Mouse (Mus musculus) 416B (cell line): Measurements from ENCODE around the gene Slc5a2.

ENCODE experiments used
- DNase-seq: peaks from one replicate; pipeline ENCODE4 v3.0.0; 2011; ENCODE audit warnings: low read depth

Gene Slc5a2

GRCm38 (mm10) chr7:128300952-128301351 lies 35.5 kb downstream of the Slc5a2 start:
- DNase-seq, result no peak

DNA sequence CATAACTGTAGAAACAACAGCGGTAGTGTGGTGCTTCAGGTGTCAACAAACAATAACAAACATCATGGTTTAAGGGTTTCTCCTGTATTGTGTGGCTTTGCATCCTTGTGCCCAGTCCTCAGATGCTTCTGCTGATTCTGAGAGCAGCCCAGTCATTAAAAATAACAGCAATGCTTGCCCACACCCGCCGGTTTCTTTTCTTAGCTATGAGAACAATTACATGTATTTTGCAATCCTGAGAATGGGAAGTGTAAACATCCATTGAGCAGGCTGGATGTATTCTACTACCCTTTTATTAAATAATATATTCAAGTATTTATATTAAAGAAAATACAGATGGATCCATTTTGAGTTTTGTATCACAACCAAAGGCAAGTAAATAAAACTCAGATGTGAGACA lies 36.7 kb downstream of the Slc5a2 start:
- DNase-seq, result no peak

- DNase-seq, result no peak
Observed at GRCm38 (mm10) chr7:128304198-128304597, 38.7 kb downstream of the Slc5a2 start.

DNA sequence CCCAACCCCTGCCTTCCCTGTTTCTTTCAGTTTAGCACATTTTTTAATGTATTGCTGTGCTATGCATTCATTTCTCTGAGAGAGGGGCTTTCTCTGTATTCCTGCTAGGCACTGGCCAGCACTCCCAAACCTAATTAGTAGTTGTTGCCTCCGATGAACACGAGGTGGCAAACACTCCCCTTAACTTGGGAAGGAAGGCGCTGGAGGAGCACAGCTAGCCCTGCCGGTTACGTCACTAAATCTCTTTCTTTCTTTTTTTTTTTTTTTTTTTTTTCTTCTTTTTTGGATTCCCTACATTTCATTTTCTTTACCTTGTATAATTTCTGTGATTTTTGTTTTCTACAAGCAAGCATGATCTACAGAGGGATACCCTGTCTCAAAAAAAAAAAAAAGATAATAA lies 39.5 kb downstream of the Slc5a2 start:
- peak; percentile 55 for DNase-seq

GRCm38 (mm10) chr7:128307851-128308250 lies 42.4 kb downstream of the Slc5a2 start:
- no peak for DNase-seq

DNA sequence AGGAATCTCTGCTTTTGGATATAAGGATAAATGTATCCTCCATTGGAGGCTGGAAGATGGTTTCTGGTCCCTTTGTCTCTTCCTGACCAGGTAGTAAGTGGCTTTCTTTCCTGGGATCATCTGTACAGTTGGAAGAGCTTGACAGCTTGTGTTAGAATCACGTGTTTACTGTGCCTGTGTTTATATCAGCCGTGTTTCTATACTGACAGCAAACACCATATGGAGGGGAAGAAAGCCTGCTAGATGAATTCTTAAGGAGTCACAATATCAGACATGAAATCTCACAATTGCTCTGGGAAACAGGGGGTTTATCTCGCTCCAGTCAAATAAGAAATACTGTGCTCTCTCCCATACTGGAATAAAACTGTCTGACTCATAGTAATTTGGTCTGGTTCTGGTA lies 43.8 kb downstream of the Slc5a2 start:
- DNase-seq, result no peak

DNA sequence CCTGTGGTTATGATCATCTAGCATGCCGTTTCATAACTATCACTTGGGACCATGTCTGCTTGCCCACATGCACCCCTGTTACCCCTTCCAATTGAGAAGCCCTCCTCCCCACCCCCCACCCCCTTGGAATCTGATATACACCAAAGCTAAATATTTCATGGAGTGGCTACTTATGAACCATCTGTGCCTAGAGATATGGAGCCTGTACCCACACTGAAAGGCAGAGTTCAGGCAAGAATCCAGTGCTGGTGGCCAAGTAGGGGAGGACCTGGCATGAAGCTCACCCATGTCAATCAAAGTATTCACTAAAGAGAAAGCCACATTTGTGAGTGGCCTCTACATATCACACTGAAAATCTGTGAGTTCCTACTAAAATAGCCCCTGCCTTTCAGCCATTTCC lies 44.3 kb downstream of the Slc5a2 start:
- DNase-seq, result no peak

DNA sequence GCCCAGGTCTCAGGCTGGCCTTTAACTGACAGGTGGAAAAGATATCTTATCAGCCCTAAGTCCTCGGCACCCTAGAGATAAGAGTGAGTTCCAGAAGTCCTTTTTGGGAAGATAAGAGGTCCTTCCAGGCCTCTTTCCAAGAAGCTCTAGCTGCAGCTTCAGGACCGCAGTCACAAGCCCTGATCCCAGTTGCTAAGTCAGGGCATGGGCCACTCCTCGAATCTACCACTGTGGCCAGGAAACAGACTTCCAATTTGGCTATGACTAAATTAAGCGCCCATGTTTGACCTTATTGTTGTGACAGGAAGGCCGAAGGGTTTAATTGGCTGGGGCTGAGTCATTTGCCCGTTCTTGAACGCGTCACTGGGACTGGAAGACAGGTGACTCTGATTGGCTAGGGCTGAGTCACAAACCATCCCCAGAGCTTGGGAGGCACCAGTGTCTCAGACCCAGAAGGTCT lies 44.8 kb downstream of the Slc5a2 start:
- DNase-seq, result peak; percentile 83

GRCm38 (mm10) chr7:128311263-128311662 lies 45.8 kb downstream of the Slc5a2 start:
- no peak for DNase-seq

DNA sequence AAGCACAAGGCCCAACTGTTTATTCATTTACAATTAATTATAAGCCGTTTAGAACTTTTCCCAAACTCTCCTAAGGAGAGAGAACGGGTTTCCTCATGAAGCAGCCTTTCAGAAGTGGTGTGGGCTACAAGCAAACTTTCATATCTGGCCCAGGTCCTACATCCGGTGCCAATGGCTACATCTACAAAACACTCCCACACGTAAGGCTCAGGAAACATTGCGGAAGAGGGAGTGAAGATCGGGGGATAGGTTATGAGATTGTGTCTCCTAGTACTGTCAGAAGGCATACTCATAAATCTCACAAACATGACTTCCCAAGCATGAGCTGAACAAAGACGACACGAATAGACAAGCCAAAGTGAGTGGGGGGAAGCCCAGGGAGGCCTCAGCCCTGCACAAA lies 46.4 kb downstream of the Slc5a2 start:
- DNase-seq, result no peak

DNA sequence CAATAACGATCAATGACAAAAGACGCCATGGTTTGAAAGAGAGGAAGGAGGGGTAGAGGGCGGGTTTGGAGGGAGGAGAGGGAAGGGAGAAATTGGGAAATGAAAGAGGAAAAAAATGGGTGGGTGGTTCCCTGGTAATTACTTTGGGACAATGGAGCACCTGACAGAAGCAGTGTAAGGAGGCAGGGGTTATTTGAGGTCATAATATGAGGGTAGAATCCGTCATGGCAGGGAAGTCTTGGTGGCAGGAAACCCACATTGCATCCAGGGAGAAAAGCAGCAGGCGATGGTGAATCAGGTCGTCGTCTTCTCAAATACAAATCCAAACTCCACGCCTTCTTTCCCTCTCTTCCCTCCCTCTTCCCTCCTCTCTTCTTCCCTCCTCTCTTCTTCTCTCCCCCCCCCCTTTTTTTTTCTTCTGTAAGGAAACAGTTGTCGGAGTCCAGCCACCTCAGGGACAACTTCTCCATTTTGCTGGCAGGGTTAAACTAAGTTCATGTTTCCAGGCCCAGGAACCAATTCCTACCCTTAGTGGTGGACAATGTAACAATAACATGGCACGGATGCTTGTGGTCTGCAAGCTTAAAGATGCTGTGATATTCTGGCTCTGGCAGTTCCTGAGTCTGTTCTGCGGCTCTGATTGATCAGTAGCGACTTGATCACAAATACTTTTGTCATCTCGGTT lies 47.1 kb downstream of the Slc5a2 start:
- peak; percentile 26 for DNase-seq

GRCm38 (mm10) chr7:128313601-128314000 lies 48.1 kb downstream of the Slc5a2 start:
- DNase-seq, result no peak

DNA sequence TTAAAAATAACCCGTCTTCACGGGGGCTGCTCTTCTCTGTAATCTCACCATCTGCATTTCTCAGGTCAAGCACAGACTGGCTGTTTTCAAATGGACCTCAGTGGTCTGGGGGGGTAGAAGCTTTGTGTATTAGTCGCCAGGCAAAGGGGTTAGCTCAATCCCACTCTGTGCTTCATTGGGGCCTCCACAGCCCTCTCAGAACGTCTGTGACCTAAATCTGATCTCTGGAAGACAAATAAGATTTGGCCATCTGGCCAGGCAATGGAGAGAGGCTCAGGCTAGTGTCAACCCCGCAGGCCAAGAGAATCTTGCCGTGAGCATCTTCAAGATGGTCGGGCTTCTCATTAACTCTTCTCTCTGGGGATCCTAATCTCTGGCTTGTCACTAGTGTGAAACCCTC lies 49.0 kb downstream of the Slc5a2 start:
- DNase-seq, result no peak

DNA sequence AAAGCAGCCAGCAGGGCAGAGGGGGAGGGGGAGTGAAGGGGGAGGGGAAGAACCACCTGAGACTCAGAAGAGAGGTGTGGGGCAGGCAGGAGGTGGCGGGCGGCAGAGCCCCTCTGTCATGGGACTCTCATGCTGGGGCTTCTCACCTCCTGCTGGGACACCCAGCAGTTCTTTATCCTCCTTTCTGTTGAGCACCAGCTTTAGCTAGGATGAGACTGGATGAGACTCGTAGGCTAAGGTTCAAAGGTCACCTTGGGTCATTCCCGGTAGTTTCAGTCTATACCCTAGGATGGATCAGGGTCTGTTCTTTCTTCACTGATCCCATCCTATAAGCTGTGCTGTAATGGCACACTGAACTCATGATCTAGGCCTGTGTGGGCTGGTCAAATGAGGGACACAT lies 51.6 kb downstream of the Slc5a2 start:
- DNase-seq, result no peak

DNA sequence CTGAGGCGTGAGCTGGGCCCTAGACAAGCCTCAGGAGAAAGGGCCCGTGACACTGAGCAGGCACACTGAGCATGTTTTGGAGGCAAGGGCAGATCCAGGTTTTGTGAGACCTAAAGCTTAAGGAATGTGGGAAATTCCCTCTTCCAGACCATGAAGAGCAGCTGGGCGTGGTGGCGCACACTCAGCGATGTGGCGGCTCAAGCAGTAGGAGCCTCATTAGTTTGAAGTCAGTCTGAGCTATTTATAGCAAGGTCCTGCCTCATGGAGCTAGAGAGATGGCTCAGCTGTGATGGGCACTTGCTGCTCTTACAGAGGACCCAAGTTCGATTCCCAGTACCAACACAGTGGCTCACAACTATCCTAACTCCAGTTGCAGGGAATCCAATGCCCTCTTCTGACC lies 53.7 kb downstream of the Slc5a2 start:
- DNase-seq, result no peak

DNA sequence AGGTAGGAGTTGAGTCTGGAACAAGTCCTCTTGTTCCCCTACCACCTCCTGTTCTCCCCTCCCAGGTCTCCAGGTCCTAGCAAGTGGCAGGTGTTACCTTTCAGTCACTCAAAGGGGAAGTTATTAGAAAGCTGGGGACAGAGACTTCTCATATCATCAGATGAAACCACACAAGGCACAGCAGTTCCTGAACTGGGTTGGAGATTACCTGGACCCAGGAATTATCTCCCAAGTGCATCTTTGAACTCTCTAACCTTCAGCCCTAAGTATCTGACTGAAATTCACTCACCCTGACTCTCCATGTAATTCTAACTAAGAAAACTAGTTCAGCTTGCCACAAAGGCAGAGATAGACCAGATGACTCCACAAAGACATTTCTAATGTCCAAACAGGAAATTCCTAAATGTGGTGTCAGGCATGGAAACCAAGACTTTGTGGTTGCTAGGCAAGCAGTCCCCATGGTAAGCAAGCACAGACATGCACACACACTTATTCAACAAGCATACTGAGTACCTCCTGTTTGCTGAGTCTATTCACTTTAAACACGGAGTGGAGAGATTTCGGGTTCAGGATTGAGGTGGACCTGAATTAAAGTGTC lies 54.9 kb downstream of the Slc5a2 start:
- DNase-seq, result no peak

- DNase-seq, result no peak
Observed at GRCm38 (mm10) chr7:128321260-128321659, 55.8 kb downstream of the Slc5a2 start.
